Mouse (Mus musculus) left cerebral cortex, postnatal 25 days (tissue): ENCODE measurements around the gene Olfr524. TPM values are rescaled to one million over a fixed set of nuclear protein-coding genes. Genes with fewer than 3 reads are reported as not detected.

Experiments
- DNase-seq, 2 experiments: peaks; one replicate each; pipeline ENCODE4 v3.0.0; 2022; ENCODE audit warnings: low spot score in 2 of 2, mixed read lengths in 1 of 2
- intact Hi-C: fragments of 180-260 bp; cut with DNase I; formaldehyde crosslinking; loops from one replicate; pipeline ENCODE4 v1.15.1; 2025
- total RNA-seq, 2 experiments: library from RNA; stranded (reverse); gene quantifications; 2 replicates each; pipeline ENCODE4 v1.2.3; 2021

The Olfr524 gene
- total RNA-seq, 2 experiments from 2014 or later = not detected

DNA sequence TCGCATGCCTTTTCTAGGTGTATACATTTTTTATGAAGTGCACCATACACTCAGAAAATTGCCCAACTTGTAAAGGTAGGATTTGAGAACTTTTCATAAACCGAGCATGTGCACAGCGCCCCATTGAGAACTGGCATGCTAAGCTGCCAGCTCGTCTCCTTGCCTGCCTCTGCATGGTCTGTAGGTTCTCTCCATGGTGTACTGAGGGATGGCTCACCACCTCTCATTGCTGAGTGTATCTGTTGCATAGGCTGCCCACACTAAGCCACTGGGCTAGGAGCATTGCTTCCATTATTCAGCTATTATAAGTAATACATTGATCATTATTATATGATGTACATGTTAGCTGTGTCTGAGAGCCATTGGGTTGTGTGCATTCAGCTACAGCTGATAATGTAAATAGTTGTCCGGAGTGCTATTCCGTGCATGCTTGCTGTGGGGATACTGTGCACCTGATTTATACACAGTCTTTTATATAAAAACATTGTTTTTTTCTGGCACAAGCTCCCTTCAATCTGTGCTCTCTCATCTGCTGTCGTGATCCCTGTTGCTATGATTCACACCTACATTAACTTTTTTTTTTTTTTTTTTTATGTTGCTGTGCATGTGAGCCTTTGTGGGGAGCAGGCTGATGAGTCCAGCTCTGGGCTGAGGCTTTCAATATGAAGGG lies 17.9 kb downstream of the Olfr524 start:
- DNase-seq = peak; percentile 34 to 55
- intact Hi-C loops = loop anchor here (1.0 to 10.0 kb wide), 4 partner anchors 290 to 639 kb away; no protein-coding TSS in a partner anchor

DNA sequence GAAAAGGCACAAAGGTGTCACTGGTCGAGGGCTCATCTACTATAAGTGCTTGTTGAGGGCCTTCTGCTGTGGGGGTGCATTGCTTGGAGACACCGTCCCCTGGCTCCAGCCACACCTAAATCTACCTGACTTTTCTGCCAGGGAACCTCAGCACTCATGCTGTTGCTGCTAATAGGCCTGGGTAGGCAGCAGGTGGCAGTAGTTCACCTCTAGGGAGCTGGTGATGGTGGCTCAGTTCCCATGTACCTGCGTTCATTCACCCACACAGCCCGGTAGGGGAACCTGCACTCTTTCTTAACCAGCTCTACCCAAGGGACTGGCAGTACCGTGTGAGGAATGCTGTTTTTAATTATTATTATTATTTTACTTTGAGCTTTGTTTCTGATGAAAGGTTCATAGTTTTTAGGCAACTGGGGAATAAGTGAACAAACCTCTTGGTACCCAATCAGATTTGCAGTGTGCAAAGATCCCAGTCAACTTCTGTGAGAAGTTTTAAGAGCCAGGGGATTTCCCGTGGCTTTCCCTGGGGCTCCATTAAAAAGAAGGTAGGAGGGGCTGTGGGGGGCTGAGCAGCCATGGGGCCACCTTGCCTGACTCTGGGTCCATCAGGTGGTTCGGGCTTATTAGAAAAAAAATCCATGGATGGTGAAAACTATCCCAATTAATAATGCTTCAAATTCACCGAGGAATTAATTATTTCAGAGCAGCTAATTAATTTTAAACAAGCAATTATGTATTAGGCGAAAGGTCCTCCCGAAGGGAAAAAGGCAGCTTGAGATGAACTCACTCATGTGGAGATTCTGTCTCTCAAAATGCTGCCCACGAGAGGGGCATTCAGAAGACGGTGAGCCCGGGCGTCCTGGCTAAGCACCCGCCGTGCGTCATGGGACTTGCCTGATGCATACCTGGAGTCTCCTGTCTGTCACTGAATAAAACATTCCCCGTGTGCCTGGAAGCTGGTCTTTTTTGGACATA lies 18.8 kb downstream of the Olfr524 start:
- intact Hi-C loops = loop anchor here (5.0 to 10.0 kb wide), 3 partner anchors 545 to 640 kb away; no protein-coding TSS in a partner anchor
- peak; percentile 42 to 44 for DNase-seq

DNA sequence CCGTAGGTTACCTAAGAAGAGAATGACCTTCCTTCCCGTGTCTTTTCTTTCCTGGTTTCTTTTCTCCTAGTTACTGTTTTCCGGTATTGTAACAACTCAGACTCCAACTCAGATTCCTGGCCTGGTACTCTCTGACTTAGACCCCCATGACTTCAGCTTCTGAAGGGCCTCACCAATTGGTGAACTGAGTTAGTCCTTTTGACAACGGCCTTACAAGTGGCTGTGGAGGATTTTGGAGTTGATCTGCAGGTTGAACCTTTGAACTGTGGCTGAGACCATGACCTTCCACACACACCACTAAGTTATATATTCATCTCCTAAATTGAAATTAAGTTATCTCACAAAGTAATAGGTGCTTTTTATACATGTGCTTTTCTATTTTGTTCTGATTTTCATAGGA lies 21.6 kb downstream of the Olfr524 start:
- intact Hi-C loops = loop anchor here (10.0 kb wide), 1 partner anchor 621 kb away; no protein-coding TSS in a partner anchor

GRCm38 (mm10) chr7:140180692-140181091 lies 25.1 kb downstream of the Olfr524 start:
- DNase-seq = no peak
- intact Hi-C loops = loop anchor here (10.0 kb wide), 1 partner anchor 624 kb away; no protein-coding TSS in a partner anchor

More for the DNA sequence above, 21.6 kb downstream of the Olfr524 start:
- DNase-seq = no peak

DNA sequence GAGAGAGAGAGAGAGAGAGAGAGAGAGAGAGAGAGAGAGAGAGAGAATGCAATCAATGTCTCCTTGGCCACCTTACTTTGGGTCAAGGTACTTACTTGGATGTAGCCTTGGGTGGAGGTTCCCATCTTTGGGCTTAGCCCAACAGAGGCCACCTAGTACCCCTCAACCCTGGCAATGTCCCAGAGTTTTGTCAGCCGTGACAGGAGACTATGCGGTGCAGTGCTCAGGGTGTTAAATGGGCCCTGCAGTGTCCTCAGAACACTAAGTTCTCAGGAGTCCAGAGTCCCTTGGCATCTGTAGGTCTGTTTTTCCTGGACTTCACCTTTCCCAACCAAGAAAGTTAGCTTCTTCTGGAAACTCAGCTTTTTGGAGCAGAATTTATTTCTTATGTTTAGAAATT lies 26.6 kb downstream of the Olfr524 start:
- DNase-seq = no peak
- intact Hi-C loops = no loop called here

- intact Hi-C loops = no loop called here
- no peak for DNase-seq
These were observed 32.8 kb downstream of the Olfr524 start, which contains the start of gene Olfr523 for GRCm38 (mm10) chr7:140172936-140173335. TSS of gene Olfr523 (plus strand) at chr7:140173217.

GRCm38 (mm10) chr7:140170863-140171262 lies 34.9 kb downstream of the Olfr524 start:
- no peak for DNase-seq
- intact Hi-C loops = no loop called here

DNA sequence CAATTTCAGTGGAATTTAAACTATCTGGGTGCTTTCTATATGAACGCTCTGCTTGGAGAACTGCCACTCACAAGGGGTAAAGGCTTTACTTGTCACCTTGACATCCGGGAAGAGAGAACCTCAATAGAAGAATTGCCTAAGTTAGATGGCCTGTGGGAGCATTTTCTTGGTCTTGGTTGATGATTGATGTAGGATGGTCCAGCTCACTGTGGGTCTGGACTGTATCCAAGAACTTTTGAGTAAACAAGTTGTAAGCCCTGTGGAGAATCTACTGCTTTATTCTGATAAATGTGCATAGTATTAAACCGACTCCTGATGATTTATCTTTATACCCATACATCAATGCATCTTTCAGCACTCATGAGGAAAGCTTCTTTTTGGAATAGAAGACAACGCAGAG lies 36.4 kb downstream of the Olfr524 start:
- no peak for DNase-seq
- intact Hi-C loops = loop anchor here (5.0 kb wide), 2 partner anchors 308 to 548 kb away; no protein-coding TSS in a partner anchor

GRCm38 (mm10) chr7:140167950-140168349 lies 37.8 kb downstream of the Olfr524 start:
- peak in 1 of 2 experiments; percentile 72 for DNase-seq
- intact Hi-C loops = loop anchor here (5.0 kb wide), 2 partner anchors 309 to 549 kb away; no protein-coding TSS in a partner anchor

DNA sequence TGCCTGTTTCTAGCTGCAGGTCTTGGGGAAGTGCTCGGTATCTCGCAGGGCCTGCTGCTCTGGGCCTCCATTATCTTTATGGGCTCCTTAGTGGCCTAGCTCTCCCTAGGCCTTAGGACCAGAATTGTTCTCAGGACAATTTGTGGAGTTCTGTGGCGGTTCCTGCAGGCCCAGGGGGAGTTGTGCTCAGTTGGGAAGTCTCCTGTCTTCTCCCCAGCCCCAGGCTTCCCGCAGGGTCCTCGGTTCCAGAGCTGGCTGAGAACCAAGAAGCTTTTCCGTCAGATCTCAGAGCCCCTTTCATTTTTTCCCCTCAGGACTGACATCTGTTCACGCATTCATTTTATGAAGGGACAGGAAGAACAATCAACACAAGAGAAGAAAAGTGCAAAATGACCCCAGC lies 41.1 kb downstream of the Olfr524 start, which contains the start of gene Olfr522:
TSS of gene Olfr522 (minus strand) at position 101 of the 400 bp plus-strand sequence.
- intact Hi-C loops = loop anchor here (5.0 kb wide), 2 partner anchors 313 to 553 kb away; no protein-coding TSS in a partner anchor
- DNase-seq = no peak

DNA sequence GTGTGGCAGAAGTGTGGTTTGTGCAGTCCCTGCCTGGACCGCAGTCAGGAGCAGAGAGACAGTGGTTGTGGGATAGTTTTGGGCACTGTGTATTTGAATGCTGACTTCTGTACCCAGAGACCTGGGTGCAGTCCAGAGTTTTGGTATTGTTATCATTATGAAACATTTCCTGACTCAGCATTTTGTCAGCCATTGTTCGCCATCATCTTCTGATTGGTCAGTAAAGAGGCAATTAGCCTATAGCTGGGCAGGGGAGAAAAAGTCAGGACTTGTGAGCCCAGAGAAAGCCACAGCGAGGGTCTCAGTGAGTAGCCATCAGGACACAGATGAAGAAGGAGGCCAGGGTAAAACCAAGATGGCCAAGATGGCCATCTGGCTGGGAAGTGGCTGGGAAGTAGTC lies 45.4 kb downstream of the Olfr524 start:
- DNase-seq = no peak
- intact Hi-C loops = no loop called here

GRCm38 (mm10) chr7:140154218-140154927 lies 51.4 kb downstream of the Olfr524 start, which contains the start of gene Sprn:
TSS of gene Sprn (minus strand) at chr7:140154877.
- DNase-seq = peak; percentile 80 to 91

DNA sequence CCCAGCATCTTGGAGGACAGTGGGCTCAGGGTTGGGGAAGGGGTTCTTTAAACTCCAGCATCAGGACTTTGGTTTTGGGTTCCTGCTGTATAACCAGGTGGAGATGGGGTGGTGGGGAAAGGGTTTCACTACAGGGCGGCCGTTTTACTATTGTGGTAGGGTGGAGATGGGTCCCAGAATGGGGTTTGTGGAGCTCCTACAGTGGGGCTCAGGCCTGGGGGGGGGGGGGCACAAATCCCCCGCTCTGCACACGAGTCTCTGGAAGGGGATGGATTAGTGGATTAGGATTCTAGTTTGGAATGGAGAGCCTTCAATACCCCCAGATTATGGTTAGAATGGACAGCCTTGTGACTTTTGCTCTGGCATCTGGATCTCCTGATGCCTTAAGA lies 51.9 kb downstream of the Olfr524 start:
- intact Hi-C loops = loop anchor here (5.0 to 10.0 kb wide), 2 partner anchors 581 to 673 kb away; no protein-coding TSS in a partner anchor
- peak in 1 of 2 experiments; percentile 4 for DNase-seq

More at GRCm38 (mm10) chr7:140154218-140154927, 51.4 kb downstream of the Olfr524 start, which contains the start of gene Sprn:
- intact Hi-C loops = loop anchor here (5.0 to 10.0 kb wide), 2 partner anchors 580 to 673 kb away; no protein-coding TSS in a partner anchor

DNA sequence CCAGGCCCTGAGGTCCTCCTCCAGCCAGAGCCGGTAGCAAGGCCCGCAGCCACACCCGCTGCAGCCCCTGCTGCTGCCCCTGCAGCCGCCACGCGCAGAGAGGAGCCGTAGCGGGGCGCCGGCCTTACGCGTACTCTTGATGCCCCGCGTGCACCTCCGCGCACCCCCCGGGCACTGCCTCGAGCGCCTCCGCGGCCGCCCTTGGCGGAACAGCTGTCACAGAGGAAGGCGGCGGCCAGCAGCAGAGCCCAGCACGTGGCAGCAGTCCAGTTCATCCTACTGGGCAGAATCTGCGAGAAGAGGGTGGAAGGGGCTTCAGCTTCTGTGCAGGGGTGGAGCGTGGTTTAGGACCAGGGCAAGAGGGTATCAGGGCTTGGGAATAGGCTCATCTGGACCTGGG lies 52.4 kb downstream of the Olfr524 start:
- DNase-seq = peak; percentile 65 to 66
- intact Hi-C loops = loop anchor here (5.0 to 10.0 kb wide), 2 partner anchors 581 to 674 kb away; no protein-coding TSS in a partner anchor

Other genes with a start within 250 kb of the Olfr524 start
- 1 to 10 TPM in 1 of 2 experiments, under 1 TPM in 1; 0.96 to 1.1 TPM for gene 6430531B16Rik, start 227.2 kb downstream of the Olfr524 start, total RNA-seq
- gene Adam8, start 213.4 kb downstream of the Olfr524 start, total RNA-seq = 1 to 10 TPM; 2.6 to 2.7 TPM
- gene Zfp511, start 169.6 kb downstream of the Olfr524 start, total RNA-seq = 10 to 100 TPM; 26.5 to 27.5 TPM
- gene Tubgcp2, start 169.3 kb downstream of the Olfr524 start, total RNA-seq = 10 to 100 TPM; 32.8 to 35.3 TPM
- under 1 TPM in 1 of 2 experiments, not detected in 1; 0.23 TPM for gene Msx3, start 156.9 kb downstream of the Olfr524 start, total RNA-seq
- 100 to 1,000 TPM; 184 to 195 TPM for gene Caly, start 123.4 kb downstream of the Olfr524 start, total RNA-seq
- not detected for gene Prap1, start 112.6 kb downstream of the Olfr524 start, total RNA-seq
- gene Fuom, start 103.5 kb downstream of the Olfr524 start, total RNA-seq = 10 to 100 TPM; 56.2 to 56.3 TPM
- 1 to 10 TPM; 5.2 to 5.3 TPM for gene Paox, start 90.2 kb downstream of the Olfr524 start, total RNA-seq
- 10 to 100 TPM; 46.1 to 49.0 TPM for gene Echs1, start 89.5 kb downstream of the Olfr524 start, total RNA-seq
- gene Mtg1, start 68.4 kb downstream of the Olfr524 start, total RNA-seq = 10 to 100 TPM; 22.4 TPM
- gene Sprn, start 51.1 kb downstream of the Olfr524 start, total RNA-seq = 100 to 1,000 TPM; 160 to 172 TPM
- gene Olfr522, start 41.2 kb downstream of the Olfr524 start, total RNA-seq = not detected
- not detected for gene Olfr523, start 32.7 kb downstream of the Olfr524 start, total RNA-seq
- not detected for gene Cd163l1, start 12.3 kb upstream of the Olfr524 start, total RNA-seq
- under 1 TPM in 1 of 2 experiments, not detected in 1; 0.16 TPM for gene 5830411N06Rik, start 41.3 kb upstream of the Olfr524 start, total RNA-seq
- gene Olfr525, start 114.9 kb upstream of the Olfr524 start, total RNA-seq = not detected
- not detected for gene Olfr527, start 128.1 kb upstream of the Olfr524 start, total RNA-seq
- gene Olfr60, start 155.7 kb upstream of the Olfr524 start, total RNA-seq = not detected
- not detected for gene Olfr530, start 170.4 kb upstream of the Olfr524 start, total RNA-seq
- not detected for gene Olfr531, start 197.0 kb upstream of the Olfr524 start, total RNA-seq
- not detected for gene Olfr532, start 215.7 kb upstream of the Olfr524 start, total RNA-seq